Mouse (Mus musculus) right cerebral cortex, postnatal 10 days (tissue): ENCODE data around the gene Ccdc107.
"Not testable (repeated sequence)": the region's sequence is repeated elsewhere in the genome, so short reads cannot be mapped to it uniquely, and the experiment has no call there.

ENCODE experiments used
- DNase-seq, 2 experiments: peaks; one replicate each; pipeline ENCODE4 v3.0.0; 2021; ENCODE audit warnings: low spot score in 2 of 2

Ccdc107 gene

DNA sequence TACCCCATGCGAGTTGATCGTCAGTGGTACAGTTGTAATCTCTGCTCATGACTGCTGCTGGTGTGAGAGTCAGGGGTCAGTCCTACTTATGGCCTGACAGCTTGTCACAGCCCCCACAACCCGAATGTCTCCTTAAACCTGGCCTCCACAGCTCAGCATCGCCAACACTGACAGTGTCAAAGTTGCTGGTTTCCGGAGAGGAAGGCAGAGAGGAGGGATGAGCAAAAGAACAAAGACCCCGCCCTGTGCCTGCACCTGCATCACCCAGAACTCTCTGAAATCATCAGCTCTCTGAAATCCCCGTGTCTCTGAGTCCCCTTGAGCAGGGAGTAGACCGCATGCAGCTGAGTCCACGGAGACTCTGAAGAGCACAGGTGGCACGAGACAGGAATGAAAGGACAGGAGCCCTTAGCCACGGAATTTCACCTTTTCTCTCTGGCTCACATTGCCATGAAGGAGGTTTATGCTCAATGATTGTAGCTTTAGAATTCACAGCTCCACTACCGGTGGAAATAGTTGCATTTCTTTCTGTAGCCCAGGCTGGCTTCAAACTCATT is 9.1 kb upstream of the Ccdc107 start, which contains the start of gene Sit1:
Gene Sit1 (minus strand): TSS at position 200 of the 557 bp plus-strand sequence.
- no peak for DNase-seq

DNA sequence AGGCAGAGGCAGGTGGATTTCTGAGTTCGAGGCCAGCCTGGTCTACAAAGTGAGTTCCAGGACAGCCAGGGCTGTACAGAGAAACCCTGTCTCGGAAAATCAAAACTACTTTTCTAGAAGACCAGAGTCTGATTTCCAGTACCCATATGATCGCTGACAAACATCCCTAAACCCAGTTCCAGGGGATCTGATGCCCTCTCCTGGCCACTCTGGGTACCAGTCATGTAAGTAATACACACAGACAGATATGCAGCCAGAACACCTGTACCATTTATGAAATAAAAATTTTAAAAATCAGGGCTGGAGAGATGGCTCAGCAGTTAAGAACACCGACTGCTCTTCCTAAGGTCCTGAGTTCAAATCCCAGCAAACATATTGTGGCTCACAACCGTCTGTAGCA is 7.0 kb upstream of the Ccdc107 start:
- not testable (repeated sequence) for DNase-seq

DNA sequence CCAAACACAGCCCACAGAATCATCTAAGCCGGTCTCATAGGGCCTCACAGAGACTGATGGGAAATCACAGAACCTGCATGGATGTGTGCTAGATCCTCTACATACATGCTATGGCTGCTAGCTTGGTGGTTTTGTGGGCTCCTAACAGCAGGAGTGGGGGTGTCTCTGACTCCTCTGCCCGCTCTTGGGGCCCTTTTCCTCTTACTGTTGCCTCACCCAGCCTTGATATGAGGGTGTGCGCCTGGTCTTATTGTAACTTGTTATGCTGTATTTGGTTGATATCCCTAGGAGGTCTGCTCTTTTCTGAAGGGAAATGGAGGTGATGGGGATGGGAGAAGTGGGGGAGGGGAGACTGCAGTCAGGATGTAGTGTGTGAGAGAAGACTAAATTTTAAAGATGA is 3.1 kb upstream of the Ccdc107 start:
- no peak for DNase-seq

DNA sequence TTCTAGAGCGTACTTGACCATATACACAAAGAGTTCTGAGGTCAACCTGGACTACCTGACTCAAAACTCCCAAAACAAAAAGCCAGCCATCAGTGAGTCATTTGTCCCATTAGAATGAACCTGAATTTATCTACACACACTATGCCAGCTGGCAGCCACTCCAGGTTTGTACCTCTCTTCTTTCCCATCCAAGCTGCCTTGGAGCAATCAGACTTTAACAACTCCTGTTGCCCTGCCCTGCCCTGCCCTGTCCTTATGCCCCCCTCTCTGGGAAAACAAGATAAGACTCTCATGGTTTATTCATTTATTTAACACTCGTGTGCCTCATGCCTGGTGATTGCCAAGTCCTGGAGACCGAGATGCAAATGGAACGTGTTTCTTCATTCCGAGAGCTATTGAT is 1.9 kb upstream of the Ccdc107 start:
- no peak for DNase-seq

DNA sequence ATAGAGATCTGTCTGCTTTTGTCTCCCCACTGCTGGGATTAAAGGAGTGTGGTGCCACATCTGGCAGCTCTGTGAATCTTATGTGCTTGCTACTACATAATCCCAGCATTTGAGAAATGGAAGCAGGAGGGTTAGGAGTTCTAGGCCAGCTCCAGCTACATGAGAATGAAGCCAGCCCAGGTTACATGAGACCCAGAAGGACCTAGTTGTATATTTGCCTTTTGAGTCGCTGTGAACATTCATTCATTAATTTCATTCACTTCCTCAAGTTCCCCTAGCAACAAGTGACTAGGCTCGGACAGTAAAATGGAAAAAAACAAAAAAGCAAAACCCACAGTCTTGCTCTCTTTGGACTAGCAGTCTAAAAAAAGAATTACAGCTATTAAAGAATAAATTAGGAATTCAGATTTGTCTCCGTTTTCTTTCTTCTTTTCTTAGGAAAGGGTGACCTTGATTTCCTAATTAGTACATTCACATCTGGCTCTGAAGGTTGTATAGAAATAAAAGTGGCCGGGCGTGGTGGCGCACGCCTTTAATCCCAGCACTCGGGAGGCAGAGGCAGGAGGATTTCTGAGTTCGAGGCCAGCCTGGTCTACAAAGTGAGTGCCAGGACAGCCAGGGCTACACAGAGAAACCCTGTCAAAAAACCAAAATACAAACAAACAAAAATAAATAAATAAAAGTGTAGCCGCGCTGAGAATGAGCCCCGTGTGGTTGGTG is 439 bp upstream of the Ccdc107 start:
- DNase-seq, result no peak

DNA sequence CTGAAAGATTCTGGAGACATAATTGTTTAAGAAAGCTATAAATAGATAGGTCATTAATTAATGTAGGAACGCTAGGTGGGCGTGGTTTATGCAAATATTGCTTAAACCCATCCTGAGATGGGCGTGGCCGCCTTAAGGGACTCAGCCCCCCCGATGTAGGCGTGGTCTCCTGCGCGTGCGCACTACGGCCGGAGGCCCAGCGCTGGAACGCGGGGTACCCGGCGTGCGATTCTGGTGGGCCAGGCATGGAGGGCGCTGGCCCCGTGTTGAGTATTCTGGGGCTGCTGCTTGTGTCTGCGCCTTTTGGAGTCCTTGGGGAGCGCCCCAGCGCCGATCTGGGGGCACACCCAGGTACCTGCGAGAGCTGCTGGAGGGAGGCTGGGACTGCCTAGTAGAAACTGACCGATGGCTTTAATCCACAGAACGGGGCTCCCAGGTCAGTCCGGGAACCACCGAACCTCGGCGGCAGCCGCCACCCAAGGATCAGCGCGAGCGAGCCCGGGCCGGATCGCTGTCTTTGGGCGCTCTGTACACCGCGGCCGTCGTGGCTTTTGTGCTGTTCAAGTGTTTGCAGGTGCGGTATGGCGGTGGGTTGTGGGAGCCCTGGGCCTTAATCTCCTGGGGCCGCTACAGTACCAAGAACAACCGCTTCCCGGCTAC is 616 bp downstream of the Ccdc107 start:
- peak; percentile 97 to 98 for DNase-seq

DNA sequence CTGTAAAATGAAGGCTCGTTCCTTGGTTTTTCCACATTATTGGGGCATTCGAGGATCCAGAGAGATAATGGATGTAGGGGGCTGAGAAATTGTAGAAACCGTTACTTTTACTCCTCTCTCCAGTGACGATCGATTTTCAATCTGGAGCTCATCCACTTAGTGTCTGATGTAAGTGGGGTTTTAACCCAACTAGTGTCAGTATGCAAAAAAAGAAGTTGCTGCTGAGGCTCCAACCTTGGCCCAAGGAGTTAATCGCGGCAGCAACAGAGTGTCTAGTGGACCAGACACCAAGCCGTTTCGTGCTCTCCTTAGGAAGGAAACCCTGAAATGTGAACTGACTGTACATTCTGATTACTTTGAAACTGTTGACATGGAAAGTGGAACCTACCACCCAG is 1.1 kb downstream of the Ccdc107 start:
- DNase-seq, result no peak

DNA sequence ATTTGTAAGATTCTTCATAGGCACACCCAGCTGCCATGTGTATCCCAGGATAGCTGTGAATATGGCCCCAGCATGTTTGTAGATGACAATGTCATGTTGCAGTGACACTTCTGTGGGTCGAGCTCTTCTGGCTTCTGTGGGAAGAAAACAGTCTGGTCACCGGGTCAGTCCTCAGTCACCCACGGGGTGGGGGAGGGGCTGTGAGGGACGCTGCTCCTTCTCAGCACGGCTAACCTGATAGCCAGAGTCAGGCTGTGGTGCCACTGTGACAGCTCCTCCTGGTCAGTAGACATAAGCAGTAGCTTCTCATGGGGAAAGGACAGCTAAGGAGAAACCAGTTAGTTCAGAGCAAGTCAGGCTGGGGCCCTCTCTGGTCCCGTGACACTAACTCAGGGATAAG is 3.9 kb downstream of the Ccdc107 start:
- no peak for DNase-seq

DNA sequence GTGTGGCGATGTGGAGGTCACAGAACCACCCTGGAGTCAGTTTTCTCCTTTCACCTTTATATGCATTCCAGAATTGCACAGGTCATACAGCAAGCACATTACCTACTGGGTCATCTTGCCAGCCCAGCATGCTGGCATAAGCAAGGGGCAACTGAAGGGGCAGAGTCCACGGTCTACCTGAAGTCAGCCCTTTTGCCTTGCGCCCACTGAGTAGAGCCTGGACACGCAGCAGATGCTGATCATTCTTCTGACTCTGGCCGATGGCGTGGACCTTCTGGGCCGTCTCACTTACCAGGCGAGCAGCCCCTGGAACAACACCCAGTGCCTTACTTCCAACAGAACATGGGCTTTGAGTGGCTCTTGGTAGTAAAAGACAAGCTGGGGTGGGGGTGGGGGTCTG is 4.7 kb downstream of the Ccdc107 start:
- no peak for DNase-seq

DNA sequence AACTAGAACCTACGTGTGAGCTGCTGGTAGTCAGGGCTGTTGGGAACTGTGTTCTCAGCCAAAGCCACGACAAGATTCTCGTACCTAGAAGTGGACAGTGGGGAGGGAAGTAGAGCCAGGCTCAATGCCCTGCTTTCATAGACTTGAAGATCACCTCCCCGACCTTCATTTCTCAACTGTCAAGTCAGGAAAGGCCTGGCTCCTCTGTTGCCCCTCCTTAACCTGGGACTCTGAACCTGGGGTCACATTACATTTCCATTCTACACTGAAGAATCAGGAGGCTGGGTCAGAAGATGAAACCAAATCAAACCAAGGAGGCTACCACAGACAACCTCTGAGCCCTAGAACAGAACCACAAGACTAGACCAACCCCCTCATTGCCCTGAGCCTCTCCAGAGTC is 5.2 kb downstream of the Ccdc107 start:
- no peak for DNase-seq

DNA sequence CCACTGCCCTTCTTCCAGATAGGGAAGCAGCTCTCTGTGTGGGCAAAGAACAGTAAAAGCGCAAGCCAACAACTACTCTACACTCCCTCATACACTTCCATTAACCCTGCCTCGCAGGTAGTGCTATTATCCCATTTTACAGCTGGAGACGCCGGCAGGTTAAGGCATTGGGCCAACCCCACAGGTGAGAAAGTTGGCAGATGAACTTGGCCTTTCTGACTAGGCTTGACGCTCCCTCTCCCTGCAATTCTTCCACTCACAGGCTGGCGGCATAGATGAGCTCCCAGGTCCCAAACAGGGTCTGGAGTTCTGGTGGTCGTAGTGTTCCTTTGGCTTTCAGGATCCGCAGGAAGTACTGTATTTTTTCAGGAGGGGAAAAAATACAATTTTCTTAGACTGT is 6.3 kb downstream of the Ccdc107 start:
- DNase-seq, result peak in 1 of 2 experiments; percentile 41

DNA sequence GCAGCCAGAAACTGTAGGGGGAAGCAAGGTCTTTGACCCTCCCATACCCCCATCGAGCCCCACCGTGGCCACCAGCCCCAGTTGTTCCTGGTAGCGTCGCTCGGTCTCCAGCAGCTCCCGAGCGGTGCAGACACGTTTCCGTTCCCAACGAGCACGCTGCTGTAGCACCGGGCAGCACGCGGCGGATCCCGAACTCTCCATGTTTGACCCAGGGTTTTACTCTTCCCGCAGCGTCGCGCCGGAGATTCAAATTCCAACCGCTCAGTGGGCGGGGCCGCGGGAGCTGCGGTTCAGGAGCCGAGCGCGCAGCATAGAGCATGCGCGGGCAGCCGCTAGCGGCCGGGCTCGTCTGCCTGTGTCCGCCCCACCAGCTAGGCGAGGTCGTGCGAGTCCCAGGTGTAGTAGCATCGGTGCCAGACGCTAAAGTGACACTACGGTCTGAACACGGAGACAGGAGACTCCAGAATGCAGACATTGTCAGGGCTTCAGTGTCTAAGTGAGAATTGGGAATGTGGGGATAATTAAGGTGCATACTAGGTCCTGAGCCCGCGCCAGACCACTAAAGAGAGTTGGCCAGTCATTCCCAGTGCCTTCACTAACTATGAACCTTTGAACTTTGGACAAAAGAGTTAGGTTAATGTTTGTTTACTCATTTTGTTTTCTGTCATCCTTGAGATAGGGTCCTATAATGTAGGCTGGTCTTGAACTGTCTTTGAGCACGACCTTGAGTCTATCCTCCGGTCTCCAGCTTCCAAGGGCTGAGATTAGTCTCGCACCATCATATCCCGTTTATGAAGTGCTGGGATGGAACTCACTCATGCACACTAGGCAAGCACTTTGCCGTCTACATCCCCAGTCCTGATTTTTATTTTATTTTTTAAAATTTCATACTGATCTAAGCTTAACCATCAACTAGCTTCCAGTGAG is 7.0 kb downstream of the Ccdc107 start, which contains the start of gene Arhgef39:
Gene Arhgef39 (minus strand): TSS at position 289 of the 927 bp plus-strand sequence.
- DNase-seq, result peak; percentile 81 to 85

DNA sequence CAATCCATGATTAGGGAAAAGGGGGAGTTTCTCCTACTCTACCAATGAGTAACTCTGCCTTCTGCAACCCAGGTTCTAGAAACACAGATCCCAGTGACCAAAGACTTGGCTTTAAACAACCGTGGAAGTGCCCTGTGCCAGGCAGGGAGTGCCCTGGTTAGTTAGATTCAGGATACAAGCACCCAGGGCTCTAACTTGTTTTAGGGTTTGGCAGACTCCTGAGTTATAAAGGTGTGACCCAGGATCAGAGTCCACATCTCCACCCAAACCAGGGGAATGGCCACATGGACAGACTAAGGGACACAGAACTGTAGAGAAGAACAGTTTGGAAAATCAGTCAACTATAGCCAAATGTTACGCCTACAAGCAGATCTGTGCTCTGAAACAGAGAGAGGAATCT is 10.3 kb downstream of the Ccdc107 start:
- no peak for DNase-seq

DNA sequence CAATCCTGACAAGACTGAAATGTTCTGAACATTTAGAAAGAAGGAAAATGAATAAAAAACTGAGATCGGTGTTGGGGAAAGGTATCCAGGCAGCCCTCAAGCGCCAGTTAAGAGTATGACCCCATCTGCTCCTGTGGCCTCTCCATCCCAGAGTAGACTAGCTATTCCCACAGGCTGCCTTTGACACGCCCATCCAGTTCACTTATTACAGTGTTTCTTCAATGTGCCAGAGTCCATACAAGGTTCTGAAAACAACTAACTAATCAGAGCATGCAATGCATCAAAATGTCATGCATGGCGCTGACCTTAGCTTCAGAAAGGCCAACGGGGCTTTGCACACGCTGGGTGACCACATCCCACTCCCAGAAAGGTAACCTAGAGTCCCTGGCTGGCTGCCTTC is 10.8 kb downstream of the Ccdc107 start:
- DNase-seq, result no peak

DNA sequence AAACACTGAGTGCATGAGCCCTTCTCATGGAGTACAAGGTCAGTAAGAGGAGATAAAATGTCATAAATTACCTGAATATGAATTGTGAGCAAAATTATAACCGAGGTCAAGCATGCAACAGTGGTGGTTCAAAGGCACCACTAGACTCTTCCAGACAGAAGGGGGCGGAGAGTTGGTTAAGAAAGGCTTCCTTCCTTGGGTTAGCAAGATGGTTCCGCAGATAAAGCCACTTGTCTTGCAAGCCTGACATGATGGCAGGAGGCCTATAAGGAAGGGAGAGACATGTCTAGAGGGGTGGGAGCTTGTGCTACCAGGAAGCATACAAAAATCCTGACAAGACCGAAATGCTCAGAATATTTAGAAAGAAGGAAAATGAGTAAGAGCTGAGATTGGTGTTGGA is 11.6 kb downstream of the Ccdc107 start:
- no peak for DNase-seq

DNA sequence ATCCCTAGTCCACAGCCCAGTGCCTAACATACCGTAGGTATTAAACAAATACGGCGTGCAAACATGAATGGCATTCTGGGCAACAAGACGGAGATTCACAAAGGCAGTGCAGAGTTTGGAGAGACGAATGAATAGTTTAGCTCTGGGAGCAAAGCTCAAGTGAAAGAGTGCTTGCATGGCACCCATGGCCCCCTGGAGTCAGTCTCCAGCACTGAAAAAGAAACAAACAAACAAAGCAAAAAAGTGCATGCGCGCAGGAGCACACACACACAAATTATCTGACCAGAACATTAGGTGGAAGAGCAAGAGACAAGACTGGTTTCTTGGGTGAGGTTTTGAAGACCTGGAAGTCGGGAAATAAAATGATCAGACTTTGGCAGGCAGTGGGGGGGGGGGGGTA is 13.4 kb downstream of the Ccdc107 start:
- DNase-seq, result no peak

DNA sequence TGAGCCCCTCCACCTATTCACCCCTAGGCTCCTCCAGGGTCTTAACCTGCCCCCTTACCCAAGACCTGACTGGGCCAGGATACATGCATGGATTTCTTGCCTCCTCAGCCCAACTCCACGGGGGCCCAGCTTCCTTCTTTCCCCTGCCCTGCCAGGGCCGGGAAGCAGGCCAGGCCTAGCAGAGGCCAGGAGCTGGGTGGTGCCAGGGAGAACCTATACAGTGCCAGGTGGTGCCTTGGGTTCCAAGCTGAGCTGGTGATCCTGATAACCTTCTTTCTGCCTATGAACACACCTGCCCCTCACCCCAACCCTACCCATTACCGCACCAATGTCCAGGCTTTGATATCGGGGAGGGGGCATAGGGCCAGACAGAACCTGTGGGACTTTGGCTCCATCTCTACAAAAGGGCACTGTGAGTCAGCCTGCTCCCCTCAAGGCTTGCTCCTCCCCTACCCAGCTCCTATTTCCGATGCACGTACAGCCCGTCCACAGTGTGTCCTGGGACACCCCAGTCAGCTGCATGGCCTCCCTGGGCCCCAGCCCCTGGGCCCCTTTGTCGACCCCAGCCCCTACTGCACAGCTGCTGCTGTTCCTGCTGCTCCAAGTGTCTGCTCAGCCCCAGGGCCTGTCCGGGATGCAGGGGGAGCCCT is 14.0 kb downstream of the Ccdc107 start, which contains the start of gene Car9:
Gene Car9 (plus strand): TSS at position 431 of the 650 bp plus-strand sequence.
- DNase-seq, result peak in 1 of 2 experiments; percentile 28

DNA sequence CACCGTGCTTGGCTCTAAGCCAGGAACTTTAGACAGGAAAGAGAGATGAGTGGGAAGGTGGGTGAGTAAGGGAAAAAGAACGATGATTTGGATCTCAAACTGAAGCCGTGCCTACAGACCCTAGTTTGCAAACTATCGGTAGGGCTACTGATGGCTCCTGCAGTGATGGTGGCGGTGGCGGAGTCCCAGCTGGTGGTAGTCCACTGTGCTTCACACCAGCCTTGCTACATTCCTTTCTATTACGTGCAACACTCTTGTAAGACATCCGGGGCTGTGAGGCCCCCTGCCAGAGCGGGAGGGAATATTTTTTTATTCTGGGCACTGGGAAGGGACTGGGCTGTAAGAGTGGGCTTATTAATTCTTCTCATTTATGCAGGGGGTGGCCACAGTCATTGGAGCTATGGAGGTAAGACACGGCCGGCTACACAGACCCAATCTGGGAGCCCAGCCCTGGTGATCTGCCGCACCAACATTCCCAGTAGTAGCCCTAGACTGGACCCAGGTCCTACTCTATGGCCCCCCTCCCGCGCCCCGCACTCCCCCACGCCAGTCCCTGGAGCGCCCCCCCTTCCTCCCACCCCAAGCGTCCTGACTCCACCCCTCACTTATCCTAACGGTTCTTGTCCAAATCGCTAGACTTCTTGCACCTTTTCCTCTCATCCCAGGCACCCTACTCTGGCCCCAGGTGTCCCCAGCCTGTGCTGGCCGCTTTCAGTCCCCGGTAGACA is 15.4 kb downstream of the Ccdc107 start:
- peak in 1 of 2 experiments; percentile 26 for DNase-seq

DNA sequence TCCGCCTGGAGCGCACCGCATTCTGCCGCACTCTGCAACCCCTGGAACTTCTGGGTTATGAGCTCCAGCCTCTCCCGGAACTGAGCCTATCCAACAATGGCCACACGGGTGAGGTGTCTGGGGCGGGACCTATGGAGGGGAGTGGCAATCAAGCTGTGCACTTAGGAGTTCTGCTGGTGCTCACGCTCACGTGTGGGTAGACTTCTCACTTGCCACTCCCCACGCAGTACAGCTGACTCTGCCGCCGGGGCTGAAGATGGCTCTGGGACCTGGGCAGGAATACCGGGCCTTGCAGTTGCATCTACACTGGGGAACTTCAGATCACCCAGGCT is 15.9 kb downstream of the Ccdc107 start:
- peak in 1 of 2 experiments; percentile 35 for DNase-seq

DNA sequence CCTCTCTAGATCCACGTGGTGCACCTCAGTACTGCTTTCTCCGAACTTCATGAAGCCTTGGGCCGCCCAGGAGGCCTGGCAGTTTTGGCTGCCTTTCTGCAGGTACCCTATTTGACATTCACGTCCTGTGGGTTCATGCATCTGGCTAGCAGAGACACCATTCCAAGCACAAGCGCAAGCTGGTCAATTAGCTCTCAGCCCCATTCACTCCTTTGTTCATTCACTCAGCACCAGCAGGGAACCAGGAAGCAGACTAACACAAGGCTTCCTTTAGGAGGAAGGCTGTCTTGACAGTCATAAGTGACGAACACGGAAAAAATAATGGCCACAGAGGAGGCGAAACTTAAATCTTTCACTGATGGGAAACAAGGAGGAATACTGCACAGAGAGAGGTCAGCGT is 16.4 kb downstream of the Ccdc107 start:
- no peak for DNase-seq
